Mouse (Mus musculus) testis, adult 2 months (tissue): Measurements from ENCODE around the gene Sbno2. TPM values are rescaled to one million over a fixed set of nuclear protein-coding genes. Genes with fewer than 3 reads are reported as not detected.

Experiments used
- H3K27ac ChIP-seq: fragments of 200-500 bp; 2 replicates; pipeline ENCODE4 v1.5.1; 2012; ENCODE audit warnings: low read depth, low read length; ENCODE audit not compliant: control insufficient read depth, insufficient read depth
- H3K27me3 ChIP-seq: fragments of 200-500 bp; 2 replicates; pipeline ENCODE4 v1.6.1; 2012; ENCODE audit warnings: mild to moderate bottlenecking, low read length, moderate library complexity; ENCODE audit not compliant: control insufficient read depth, insufficient read depth
- H3K36me3 ChIP-seq: fragments of 200-500 bp; 2 replicates; pipeline ENCODE4 v1.6.1; 2012; ENCODE audit warnings: mild to moderate bottlenecking, low read length; ENCODE audit not compliant: control insufficient read depth, insufficient read depth
- H3K4me1 ChIP-seq: fragments of 200-500 bp; 2 replicates; pipeline ENCODE4 v1.6.1; 2012; ENCODE audit warnings: low read length; ENCODE audit not compliant: control insufficient read depth, insufficient read depth
- H3K4me3 ChIP-seq: fragments of 200-500 bp; 2 replicates; pipeline ENCODE4 v1.5.1; 2012; ENCODE audit warnings: low read depth, mild to moderate bottlenecking, low read length, moderate library complexity, mixed read lengths; ENCODE audit not compliant: control insufficient read depth
- CTCF ChIP-seq: fragments of 200-500 bp; IDR thresholded peaks from 2 replicates; pipeline ENCODE4 v1.5.1; 2012; ENCODE audit warnings: low read depth, mild to moderate bottlenecking, inconsistent platforms, low read length, moderate library complexity; ENCODE audit not compliant: control insufficient read depth, insufficient read depth, insufficient replicate concordance
- POLR2A ChIP-seq: fragments of 200-500 bp; IDR thresholded peaks from 2 replicates; pipeline ENCODE4 v1.6.1; 2012; ENCODE audit warnings: low read depth, mild to moderate bottlenecking, inconsistent platforms, low read length, moderate library complexity; ENCODE audit not compliant: control insufficient read depth
- polyA plus RNA-seq: library from polyadenylated mRNA; depleted of rRNA; stranded (reverse); fragments of >200 nt; gene quantifications from 2 replicates; pipeline ENCODE4 v1.2.3, GENCODE M21; 2012

The Sbno2 gene
- polyA plus RNA-seq, 1 experiment, result 13.9 TPM

GRCm38 (mm10) chr10:80141786-80142529 lies 36.6 kb upstream of the Sbno2 start:
- H3K27me3 ChIP-seq, result no peaks in the 10 kb centered on the region
- peak overlapping the region; percentile 81 for H3K4me3 ChIP-seq
- H3K36me3 ChIP-seq, result peaks cover 4% of the 10 kb centered on the region; the same call in 1 of the 2 replicates
- TF ChIP-seq POLR2A, result peak; percentile 93
- no peak for TF ChIP-seq CTCF
- H3K4me1 ChIP-seq, result peaks cover 46% of the 10 kb centered on the region
- peak overlapping the region; percentile 46 for H3K27ac ChIP-seq

- peak; percentile 14; the same call in 1 of the 2 replicates for TF ChIP-seq POLR2A
- peak; percentile 43; the same call in 1 of the 2 replicates for TF ChIP-seq CTCF
- Histone ChIP-seq H3K36me3 (peaks cover 4% of the 10 kb centered on the region; the same call in 1 of the 2 replicates), H3K27me3 (no peaks in the 10 kb centered on the region), H3K4me1 (peaks cover 47% of the 10 kb centered on the region), H3K4me3 (peak overlapping the region; percentile 81), H3K27ac (peak overlapping the region; percentile 85)
These were observed 35.9 kb upstream of the Sbno2 start for GRCm38 (mm10) chr10:80141243-80141642.

- Histone ChIP-seq H3K27me3 (no peaks in the 10 kb centered on the region), H3K4me3 (peak within 1 kb of the TSS; percentile 81), H3K36me3 (peaks cover 4% of the 10 kb centered on the region; the same call in 1 of the 2 replicates), H3K4me1 (peaks cover 43% of the 10 kb centered on the region), H3K27ac (peak within 1 kb of the TSS; percentile 85)
- TF ChIP-seq CTCF, result no peak
- no peak for TF ChIP-seq POLR2A
These were observed 35.3 kb upstream of the Sbno2 start, which contains the start of gene Cbarp for GRCm38 (mm10) chr10:80140666-80141035. Gene Cbarp, minus strand, starts transcription at chr10:80140835.

GRCm38 (mm10) chr10:80139975-80140665 lies 34.7 kb upstream of the Sbno2 start:
- TF ChIP-seq POLR2A (no peak), CTCF (no peak)
- Histone ChIP-seq H3K36me3 (peaks cover 4% of the 10 kb centered on the region; the same call in 1 of the 2 replicates), H3K4me1 (peaks cover 42% of the 10 kb centered on the region), H3K4me3 (no peak overlapping the region), H3K27ac (no peak overlapping the region), H3K27me3 (no peaks in the 10 kb centered on the region)

GRCm38 (mm10) chr10:80139439-80139775 lies 34.0 kb upstream of the Sbno2 start:
- Histone ChIP-seq H3K4me1 (peaks cover 42% of the 10 kb centered on the region), H3K4me3 (peak overlapping the region; percentile 65), H3K27me3 (no peaks in the 10 kb centered on the region), H3K36me3 (no peaks in the 10 kb centered on the region; the same call in 1 of the 2 replicates), H3K27ac (no peak overlapping the region)
- TF ChIP-seq POLR2A (no peak), CTCF (no peak)

- TF ChIP-seq CTCF (no peak), POLR2A (no peak)
- Histone ChIP-seq H3K36me3 (no peaks in the 10 kb centered on the region), H3K4me3 (peak within 1 kb of the TSS; percentile 65), H3K27me3 (no peaks in the 10 kb centered on the region), H3K27ac (no peak within 1 kb of the TSS), H3K4me1 (peaks cover 42% of the 10 kb centered on the region)
These were observed 33.4 kb upstream of the Sbno2 start, which contains the start of gene Atp5d for GRCm38 (mm10) chr10:80138553-80139438. Gene Atp5d, plus strand, starts transcription at chr10:80138632.
